Mouse (Mus musculus) embryonic fibroblast, embryonic 13.5 days (primary cell): ENCODE data around the gene Pwwp2b.

Experiments
- CTCF ChIP-seq: IDR thresholded peaks from 2 replicates; pipeline ENCODE4 v1.5.1; 2011; ENCODE audit warnings: mild to moderate bottlenecking, control low read depth, low read length, moderate library complexity, borderline replicate concordance; ENCODE audit not compliant: insufficient read depth
- POLR2A ChIP-seq: IDR thresholded peaks from 2 replicates; pipeline ENCODE4 v1.6.1; 2011; ENCODE audit warnings: low read depth, mild to moderate bottlenecking, control low read depth, low read length, moderate library complexity

- TF ChIP-seq POLR2A (peak; percentile 92), CTCF (no peak)
These were observed 35.2 kb upstream of the Pwwp2b start, which contains the start of the genes Lrrc27 and Stk32c for GRCm38 (mm10) chr7:139212754-139213745.
